Mouse (Mus musculus) embryonic facial prominence, embryonic 14.5 days (tissue): ENCODE data around the gene Ccdc174. TPM values are rescaled to one million over a fixed set of nuclear protein-coding genes. Genes with fewer than 3 reads are reported as not detected.

ENCODE experiments used
- ATAC-seq: fragments of 200-750 bp; cut with Nextera tagmentation; 2 replicates; pipeline ENCODE4 v1.8.0; 2017; ENCODE audit warnings: low read depth, moderate number of reproducible peaks, moderate TSS enrichment
- DNase-seq: peaks from one replicate; pipeline ENCODE4 v3.0.0-alpha.2; 2015; ENCODE audit warnings: low spot score
- H3K27ac ChIP-seq: fragments of 300-500 bp; sonication (generic); replicated peaks from 2 replicates; pipeline ENCODE4 v1.5.1; 2014; ENCODE audit warnings: low read depth, mild to moderate bottlenecking, low read length, moderate library complexity
- H3K27me3 ChIP-seq: fragments of 300-500 bp; sonication (generic); replicated peaks from 2 replicates; pipeline ENCODE4 v1.6.1; 2014; ENCODE audit warnings: low read length; ENCODE audit not compliant: control insufficient read depth, insufficient read depth
- H3K36me3 ChIP-seq: fragments of 300-500 bp; sonication (generic); 2 replicates; pipeline ENCODE4 v1.6.1; 2014; ENCODE audit warnings: low read length, mixed read lengths; ENCODE audit not compliant: control insufficient read depth, insufficient read depth
- H3K4me1 ChIP-seq: fragments of 300-500 bp; sonication (generic); 2 replicates; pipeline ENCODE4 v1.6.1; 2014; ENCODE audit warnings: antibody characterized with exemption, low read length; ENCODE audit not compliant: control insufficient read depth, insufficient read depth
- H3K4me2 ChIP-seq: fragments of 300-500 bp; sonication (generic); 2 replicates; pipeline ENCODE4 v1.6.1; 2014; ENCODE audit warnings: low read depth, mild to moderate bottlenecking, low read length, moderate library complexity, mixed read lengths
- H3K4me3 ChIP-seq: fragments of 300-500 bp; sonication (generic); 2 replicates; pipeline ENCODE4 v1.5.1; 2014; ENCODE audit warnings: low read depth, mild to moderate bottlenecking, low read length
- H3K9ac ChIP-seq: fragments of 300-500 bp; sonication (generic); 2 replicates; pipeline ENCODE4 v1.6.1; 2014; ENCODE audit warnings: low read depth, mild to moderate bottlenecking, low read length, moderate library complexity, mixed read lengths
- H3K9me3 ChIP-seq: fragments of 300-500 bp; sonication (generic); 2 replicates; pipeline ENCODE4 v1.6.1; 2016; ENCODE audit warnings: low read length; ENCODE audit not compliant: control insufficient read depth
- WGBS: fragments of 180-500 bp; shearing (Covaris S2); extraction: QIAGEN DNeasy Blood & Tissue Kit; methylation state at CpG from one replicate; pipeline ENCODE4 v1.1.7; 2014; 5-methylcytosine and 5-hydroxymethylcytosine counted together
- polyA plus RNA-seq: library from polyadenylated mRNA; unstranded; fragments of >200 nt; fragmentation: Nextera tagmentation; extraction: Ambion mirVana; gene quantifications from 2 replicates; pipeline ENCODE4 v1.2.1, GENCODE M21; 2014

The Ccdc174 gene
- polyA plus RNA-seq = 27.0 and 27.8 TPM in 2 replicates

DNA sequence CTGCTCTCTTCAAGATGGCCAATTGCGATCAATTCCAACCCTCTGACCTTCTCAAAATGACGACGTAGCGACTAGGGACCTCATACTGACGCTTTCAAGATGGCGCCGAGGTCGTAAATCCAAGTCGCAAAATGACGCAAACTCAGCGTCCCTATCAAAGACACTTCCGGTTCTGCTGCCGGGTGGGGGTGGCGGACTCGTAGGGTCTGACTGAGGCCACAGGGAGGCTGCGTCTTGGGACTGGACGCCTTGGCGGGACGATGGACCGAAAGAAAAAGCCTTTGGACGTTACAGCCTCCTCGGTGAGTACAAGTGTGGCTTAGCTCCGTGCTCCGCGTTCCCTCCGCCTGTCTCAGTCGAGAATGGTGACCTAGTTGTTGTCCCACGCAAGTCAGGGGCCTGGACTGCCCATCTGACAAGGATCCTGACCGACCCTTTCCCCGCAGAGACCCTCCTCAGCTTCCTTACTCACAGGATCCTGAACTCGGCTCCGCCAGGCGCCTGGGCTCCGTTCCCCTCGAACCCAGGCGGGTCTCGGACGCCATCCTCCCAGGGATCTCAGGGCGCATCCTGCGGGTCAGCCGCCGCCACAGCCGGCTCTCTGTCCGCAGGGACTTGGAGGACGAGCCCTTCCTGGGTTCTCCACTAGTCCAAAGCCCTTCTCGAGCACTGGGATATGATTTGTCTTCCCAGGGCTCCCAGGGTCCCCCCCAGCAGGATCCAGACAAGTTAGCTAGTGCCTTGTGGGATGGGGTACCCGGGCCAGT is at the start of gene Ccdc174:
Ccdc174 (plus strand) TSS at position 169 of the 767 bp plus-strand sequence.
- peak within 1 kb of the TSS; percentile 80 for H3K4me2 ChIP-seq
- ATAC-seq (peak; percentile 93), DNase-seq (peak; percentile 99)
- H3K27me3 ChIP-seq = no peaks in the 10 kb centered on the region
- peak within 1 kb of the TSS; percentile 48; the same call in 1 of the 2 replicates for H3K27ac ChIP-seq
- peaks cover 23% of the 10 kb centered on the region for H3K36me3 ChIP-seq
- peak within 1 kb of the TSS; percentile 93 for H3K9ac ChIP-seq
- WGBS = under 1% methylated on average over 42 of the region's 47 CpGs
- peak within 1 kb of the TSS; percentile 97 for H3K4me3 ChIP-seq
- no peaks in the 10 kb centered on the region for H3K9me3 ChIP-seq
- H3K4me1 ChIP-seq = peaks cover 7% of the 10 kb centered on the region

DNA sequence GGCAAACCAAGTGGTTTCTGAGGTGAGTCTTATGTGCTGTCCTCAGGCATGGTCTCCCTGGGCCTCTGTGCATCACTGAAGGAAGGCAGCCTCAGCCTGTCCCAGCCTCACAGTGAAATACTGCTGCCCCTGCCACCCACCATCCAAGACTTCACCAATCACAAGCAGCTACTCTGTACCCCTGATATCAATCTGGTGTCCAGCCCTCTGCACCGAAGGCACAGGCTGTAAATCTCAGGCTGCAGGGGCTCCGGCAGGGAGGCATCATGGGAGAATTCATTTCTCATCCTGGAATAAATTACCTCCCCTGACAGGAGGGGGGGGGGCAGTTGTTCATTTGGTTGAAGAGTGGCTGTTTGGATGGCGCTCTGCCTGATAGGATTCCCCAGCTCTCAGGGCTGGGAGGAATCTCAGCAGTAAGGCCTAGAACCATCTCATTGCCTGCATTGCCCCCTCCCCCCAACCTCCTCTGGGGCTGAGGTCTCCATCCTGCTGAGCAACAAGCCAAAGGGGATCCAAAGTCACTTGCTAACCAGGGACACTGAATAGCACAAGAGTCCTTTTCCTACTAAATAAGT is 44.9 kb upstream of the Ccdc174 start:
- DNase-seq (no peak), ATAC-seq (no peak)
- 52% methylated on average over 3 of the region's 3 CpGs for WGBS
- H3K4me2 ChIP-seq = no peak overlapping the region
- H3K9ac ChIP-seq = no peak overlapping the region
- no peaks in the 10 kb centered on the region for H3K4me1 ChIP-seq
- no peak overlapping the region for H3K4me3 ChIP-seq
- no peaks in the 10 kb centered on the region for H3K9me3 ChIP-seq
- H3K36me3 ChIP-seq = no peaks in the 10 kb centered on the region
- H3K27ac ChIP-seq = no peak overlapping the region
- H3K27me3 ChIP-seq = 0 out of 2 replicates have a peak, but pooled peaks cover 3% of the 10 kb centered on the region

DNA sequence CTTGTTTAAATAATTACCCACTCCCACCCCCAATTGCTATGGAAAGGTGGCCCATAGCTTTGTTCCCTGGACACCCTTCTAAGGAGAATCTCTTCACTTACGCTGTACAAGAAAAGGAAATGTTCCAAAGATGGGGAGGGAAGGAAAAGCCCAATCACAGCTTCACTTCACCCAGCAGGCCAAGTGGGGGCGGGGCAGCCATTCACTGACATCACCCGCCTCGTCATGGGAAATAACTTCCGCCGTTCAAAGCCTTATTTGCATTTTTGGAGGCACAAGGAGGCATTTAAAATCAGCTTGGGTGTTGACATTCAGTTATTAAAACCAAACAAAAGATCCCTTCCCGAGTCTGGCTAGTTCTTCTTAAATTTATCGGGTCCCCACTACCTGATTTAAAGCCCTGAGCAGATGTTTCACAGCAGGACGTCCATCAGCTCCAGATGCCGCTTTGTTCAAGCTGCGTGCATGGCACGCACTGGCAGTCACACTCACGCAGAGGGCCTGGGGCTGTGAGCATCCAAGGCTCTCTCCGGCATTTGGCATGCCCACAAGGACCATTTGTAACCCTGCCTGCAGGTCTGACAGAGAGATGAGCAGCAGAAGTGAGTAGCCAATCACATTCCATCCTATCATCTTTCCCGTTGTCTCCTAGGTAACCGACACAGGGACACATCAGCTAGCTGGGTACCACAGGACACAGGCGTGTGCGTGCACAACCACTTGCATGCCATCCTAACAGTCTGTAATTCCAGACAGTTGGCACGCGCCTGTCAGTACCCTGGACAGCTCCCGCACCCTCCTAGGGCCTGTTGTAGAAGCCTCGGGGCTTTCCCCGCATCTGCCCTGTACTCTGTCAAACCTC is 38.6 kb upstream of the Ccdc174 start:
- Histone ChIP-seq H3K27ac (no peak overlapping the region), H3K36me3 (no peaks in the 10 kb centered on the region), H3K4me3 (no peak overlapping the region), H3K4me1 (0 out of 2 replicates have a peak, but pooled peaks cover 3% of the 10 kb centered on the region), H3K4me2 (no peak overlapping the region), H3K9me3 (no peaks in the 10 kb centered on the region), H3K9ac (no peak overlapping the region), H3K27me3 (peaks cover 57% of the 10 kb centered on the region)
- peak; percentile 78 for DNase-seq
- peak; percentile 81; the same call in 1 of the 2 replicates for ATAC-seq
- 12% methylated on average over 23 of the region's 23 CpGs for WGBS

GRCm38 (mm10) chr6:91842897-91843627 is 34.8 kb upstream of the Ccdc174 start:
- ATAC-seq (no peak), DNase-seq (no peak)
- no peaks in the 10 kb centered on the region for H3K36me3 ChIP-seq
- WGBS = 7% methylated on average over 19 of the region's 46 CpGs
- H3K27ac ChIP-seq = no peak overlapping the region
- H3K4me1 ChIP-seq = 0 out of 2 replicates have a peak, but pooled peaks cover 3% of the 10 kb centered on the region
- H3K9ac ChIP-seq = 0 out of 2 replicates have a peak overlapping the region, but pooled peaks have one; percentile 34
- H3K9me3 ChIP-seq = no peaks in the 10 kb centered on the region
- H3K4me3 ChIP-seq = peak overlapping the region; percentile 50
- peaks cover 74% of the 10 kb centered on the region for H3K27me3 ChIP-seq
- H3K4me2 ChIP-seq = peak overlapping the region; percentile 90

DNA sequence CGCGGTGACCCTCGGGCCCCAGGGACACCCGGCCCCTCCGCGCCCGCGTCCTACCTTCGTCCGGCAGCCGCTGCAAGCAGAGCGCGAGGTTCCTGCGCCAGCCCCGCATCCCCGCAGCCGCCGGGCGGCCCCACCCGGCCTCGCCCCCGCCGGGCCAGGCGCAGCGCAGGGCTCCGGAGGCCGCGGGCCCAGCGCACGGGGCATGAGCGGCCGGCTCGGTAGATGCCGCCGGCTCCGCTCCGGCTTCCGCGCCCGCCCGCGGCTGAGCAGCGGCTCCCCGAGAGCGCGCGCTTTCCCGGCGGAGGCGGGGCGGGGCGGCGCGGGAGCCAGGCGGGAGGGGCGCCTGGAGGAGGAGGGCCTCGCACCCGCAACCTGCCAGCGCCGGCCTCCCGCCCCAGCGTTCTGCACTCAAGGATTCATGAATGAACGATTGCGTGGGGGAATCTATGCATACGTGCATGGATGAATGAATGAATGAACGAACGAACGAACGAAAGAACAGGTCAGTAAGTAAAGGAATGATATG is 34.2 kb upstream of the Ccdc174 start:
- DNase-seq (no peak), ATAC-seq (no peak)
- Histone ChIP-seq H3K9me3 (no peaks in the 10 kb centered on the region), H3K4me1 (0 out of 2 replicates have a peak, but pooled peaks cover 3% of the 10 kb centered on the region), H3K4me2 (peak overlapping the region; percentile 90), H3K36me3 (no peaks in the 10 kb centered on the region), H3K27ac (no peak overlapping the region), H3K4me3 (peak overlapping the region; percentile 50), H3K9ac (0 out of 2 replicates have a peak overlapping the region, but pooled peaks have one; percentile 34), H3K27me3 (peaks cover 73% of the 10 kb centered on the region)
- 9% methylated on average over 27 of the region's 69 CpGs for WGBS

DNA sequence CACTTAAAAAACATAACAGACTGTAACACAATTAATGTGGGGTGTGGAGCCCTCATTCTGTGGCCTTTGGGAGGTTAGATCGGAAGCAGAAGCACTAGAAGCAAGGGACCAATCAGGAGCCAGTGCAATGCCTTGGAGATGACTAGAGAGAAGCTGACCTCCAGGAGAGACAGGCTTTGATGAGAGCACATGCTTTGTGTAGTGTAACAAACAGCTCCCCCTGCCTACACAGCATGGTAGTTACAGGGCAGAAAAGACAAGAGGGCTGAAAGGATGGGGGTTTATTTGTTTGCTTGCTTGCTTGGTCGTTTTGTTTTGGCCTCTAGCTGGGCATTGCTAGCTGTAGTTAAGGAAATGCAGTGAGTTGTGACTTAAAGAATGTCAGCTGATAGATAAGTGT is 25.3 kb upstream of the Ccdc174 start:
- H3K4me1 ChIP-seq = no peaks in the 10 kb centered on the region
- no peak overlapping the region for H3K4me2 ChIP-seq
- no peak overlapping the region for H3K4me3 ChIP-seq
- DNase-seq = peak; percentile 56
- no peaks in the 10 kb centered on the region for H3K36me3 ChIP-seq
- WGBS = 9% methylated on average over 2 of the region's 2 CpGs
- H3K27me3 ChIP-seq = no peaks in the 10 kb centered on the region
- H3K27ac ChIP-seq = no peak overlapping the region
- H3K9ac ChIP-seq = no peak overlapping the region
- 0 out of 2 replicates have a peak, but pooled peaks have one; percentile 53 for ATAC-seq
- H3K9me3 ChIP-seq = no peaks in the 10 kb centered on the region

GRCm38 (mm10) chr6:91858339-91858738 is 19.5 kb upstream of the Ccdc174 start:
- no peak for DNase-seq

More at GRCm38 (mm10) chr6:91858339-91858738, 19.5 kb upstream of the Ccdc174 start:
- H3K9me3 ChIP-seq = 0 out of 2 replicates have a peak, but pooled peaks cover 7% of the 10 kb centered on the region
- H3K9ac ChIP-seq = no peak overlapping the region
- no peak for ATAC-seq
- H3K36me3 ChIP-seq = no peaks in the 10 kb centered on the region
- no peaks in the 10 kb centered on the region for H3K4me1 ChIP-seq
- no peak overlapping the region for H3K4me2 ChIP-seq
- no peak overlapping the region for H3K4me3 ChIP-seq
- WGBS = 74% methylated on average over 5 of the region's 5 CpGs
- H3K27ac ChIP-seq = no peak overlapping the region
- H3K27me3 ChIP-seq = no peaks in the 10 kb centered on the region
